Mouse (Mus musculus) limb, embryonic 15.5 days (tissue): ENCODE results near the gene Ttll3. TPM values are rescaled to one million over a fixed set of nuclear protein-coding genes. Genes with fewer than 3 reads are reported as not detected.

Experiments
- ATAC-seq: fragments of 200-750 bp; cut with Nextera tagmentation; 2 replicates; pipeline ENCODE4 v1.8.0; 2017; ENCODE audit warnings: low read depth, moderate TSS enrichment; ENCODE audit not compliant: insufficient number of reproducible peaks, low FRiP score, low TSS enrichment
- H3K27ac ChIP-seq: fragments of 300-500 bp; sonication (generic); 2 replicates; pipeline ENCODE4 v1.5.1; 2015; ENCODE audit warnings: moderate library complexity, mild to moderate bottlenecking, inconsistent platforms
- H3K27me3 ChIP-seq: fragments of 300-500 bp; sonication (generic); 2 replicates; pipeline ENCODE4 v1.6.1; 2015; ENCODE audit warnings: inconsistent platforms
- H3K36me3 ChIP-seq: fragments of 300-500 bp; sonication (generic); 2 replicates; pipeline ENCODE4 v1.6.1; 2015; ENCODE audit warnings: inconsistent platforms
- H3K4me1 ChIP-seq: fragments of 300-500 bp; sonication (generic); 2 replicates; pipeline ENCODE4 v1.6.1; 2015; ENCODE audit warnings: inconsistent platforms
- H3K4me2 ChIP-seq: fragments of 300-500 bp; sonication (generic); 2 replicates; pipeline ENCODE4 v1.6.1; 2015; ENCODE audit warnings: mild to moderate bottlenecking, inconsistent platforms
- H3K4me3 ChIP-seq: fragments of 300-500 bp; sonication (generic); 2 replicates; pipeline ENCODE4 v1.5.1; 2015; ENCODE audit warnings: mild to moderate bottlenecking, inconsistent platforms
- H3K9ac ChIP-seq: fragments of 300-500 bp; sonication (generic); 2 replicates; pipeline ENCODE4 v1.6.1; 2015; ENCODE audit warnings: inconsistent platforms
- H3K9me3 ChIP-seq: fragments of 300-500 bp; sonication (generic); 2 replicates; pipeline ENCODE4 v1.6.1; 2016; ENCODE audit warnings: inconsistent platforms
- WGBS: fragments of 180-500 bp; shearing (Covaris S2); methylation state at CpG from one replicate; pipeline ENCODE4 v1.1.7; 2015; 5-methylcytosine and 5-hydroxymethylcytosine counted together
- polyA plus RNA-seq: library from polyadenylated mRNA; unstranded; fragments of >200 nt; fragmentation: Nextera tagmentation; extraction: Ambion mirVana; gene quantifications from 2 replicates; pipeline ENCODE4 v1.2.1, GENCODE M21; 2015

The Ttll3 gene
- polyA plus RNA-seq, 1 experiment from 2014 or later = 4.4 TPM

GRCm38 (mm10) chr6:113442442-113443090, 53.5 kb downstream of the Ttll3 start, which contains the start of gene Jagn1:
Gene Jagn1, plus strand, starts transcription at chr6:113442569.
- no peaks in the 10 kb centered on the region for H3K9me3 ChIP-seq
- H3K4me2 ChIP-seq = peak within 1 kb of the TSS; percentile 75
- WGBS = under 1% methylated on average over 45 of the region's 45 CpGs
- peaks cover 14% of the 10 kb centered on the region for H3K36me3 ChIP-seq
- peak within 1 kb of the TSS; percentile 95 for H3K4me3 ChIP-seq
- peak within 1 kb of the TSS; percentile 78 for H3K27ac ChIP-seq
- no peaks in the 10 kb centered on the region for H3K27me3 ChIP-seq
- H3K4me1 ChIP-seq = peaks cover 11% of the 10 kb centered on the region
- peak; percentile 82 for ATAC-seq
- H3K9ac ChIP-seq = peak within 1 kb of the TSS; percentile 63

DNA sequence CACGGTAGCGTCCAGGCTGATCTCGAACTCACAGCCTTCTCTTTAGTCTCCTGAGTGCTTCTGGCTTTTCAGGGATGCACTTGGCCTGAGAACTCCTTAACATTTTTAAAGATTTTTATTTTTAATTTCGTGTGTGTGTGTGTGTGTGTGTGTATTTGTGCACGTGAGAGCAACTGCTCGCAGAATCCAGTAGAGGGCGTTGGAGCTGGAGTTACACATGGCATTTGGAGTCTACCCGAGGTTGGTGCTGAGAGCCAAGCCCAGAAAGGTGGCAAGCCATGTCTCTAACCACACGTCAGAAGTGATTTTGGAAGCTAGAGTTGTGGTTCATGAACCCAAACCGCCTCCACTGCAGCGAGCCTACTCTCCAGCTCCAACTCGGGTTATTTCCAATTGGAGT, 54.0 kb downstream of the Ttll3 start:
- 47% methylated on average over 12 of the region's 12 CpGs for WGBS
- H3K9me3 ChIP-seq = no peaks in the 10 kb centered on the region
- H3K4me2 ChIP-seq = peak overlapping the region; percentile 75
- no peak for ATAC-seq
- peaks cover 11% of the 10 kb centered on the region for H3K4me1 ChIP-seq
- H3K4me3 ChIP-seq = peak overlapping the region; percentile 95
- no peaks in the 10 kb centered on the region for H3K27me3 ChIP-seq
- H3K9ac ChIP-seq = peak overlapping the region; percentile 63
- H3K27ac ChIP-seq = no peak overlapping the region
- H3K36me3 ChIP-seq = peaks cover 19% of the 10 kb centered on the region

DNA sequence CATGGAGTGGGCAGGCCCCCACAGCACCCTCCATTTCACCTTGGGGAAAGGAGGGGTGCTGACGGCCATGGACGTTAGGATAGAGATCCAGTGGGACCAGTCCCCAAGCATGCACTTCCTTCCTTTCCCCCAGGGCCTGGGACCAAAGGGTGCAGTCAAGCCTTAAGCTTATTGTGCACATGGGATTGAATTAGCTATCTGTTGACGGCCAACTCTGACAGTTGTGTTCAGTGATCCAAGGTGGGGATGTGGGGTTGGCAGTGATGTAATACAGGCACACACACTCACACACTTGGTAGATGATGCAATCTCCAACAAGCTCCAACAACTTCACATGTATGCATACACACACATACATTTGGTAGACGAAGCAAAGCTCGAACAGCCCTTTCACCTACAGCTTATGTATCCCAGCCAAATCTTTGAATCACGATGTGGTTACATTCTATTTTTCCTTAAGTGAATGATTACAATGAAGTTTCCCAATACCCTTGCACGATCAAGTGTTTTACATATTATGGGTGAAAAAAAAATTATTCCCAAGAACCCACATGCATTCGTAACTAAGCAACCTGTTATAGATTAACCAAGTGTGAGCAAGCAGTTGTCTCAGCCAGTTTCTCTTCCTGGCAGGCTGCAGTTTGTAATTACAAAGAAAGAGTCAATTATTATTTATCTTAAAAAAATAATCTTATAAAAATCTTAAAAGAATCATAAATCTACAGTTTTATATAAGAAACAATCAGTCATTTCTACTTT, 55.3 kb downstream of the Ttll3 start:
- Histone ChIP-seq H3K27me3 (no peaks in the 10 kb centered on the region), H3K4me3 (no peak overlapping the region), H3K9ac (no peak overlapping the region), H3K4me2 (no peak overlapping the region), H3K36me3 (peaks cover 30% of the 10 kb centered on the region), H3K9me3 (no peaks in the 10 kb centered on the region), H3K4me1 (peaks cover 11% of the 10 kb centered on the region), H3K27ac (no peak overlapping the region)
- 77% methylated on average over 8 of the region's 8 CpGs for WGBS
- no peak for ATAC-seq

DNA sequence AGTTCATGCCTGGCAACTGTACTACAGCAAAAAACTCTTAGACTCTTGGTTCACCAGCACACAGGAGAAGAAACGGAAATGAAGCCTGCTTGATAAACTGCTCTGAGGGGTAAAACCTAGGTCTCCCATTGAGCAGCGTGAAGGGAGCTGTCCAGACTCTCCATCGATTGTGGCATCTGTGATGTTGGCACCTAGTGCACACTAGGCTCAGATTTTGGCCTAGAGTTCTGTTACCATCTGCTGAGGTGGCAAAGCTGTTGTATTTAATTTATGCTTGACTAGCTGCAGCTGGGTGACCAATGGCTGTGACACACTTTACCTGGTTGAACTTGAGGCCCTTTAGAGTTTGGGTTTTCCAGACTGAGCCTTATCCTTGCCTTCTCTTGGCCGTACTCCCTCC, 58.6 kb downstream of the Ttll3 start:
- Histone ChIP-seq H3K4me2 (no peak overlapping the region), H3K4me3 (no peak overlapping the region), H3K9me3 (no peaks in the 10 kb centered on the region)

GRCm38 (mm10) chr6:113451839-113452238, 62.8 kb downstream of the Ttll3 start:
- Histone ChIP-seq H3K27ac (peak overlapping the region; percentile 48; the same call in 1 of the 2 replicates), H3K36me3 (peaks cover 24% of the 10 kb centered on the region), H3K4me1 (peaks cover 12% of the 10 kb centered on the region; the same call in 1 of the 2 replicates), H3K9me3 (no peaks in the 10 kb centered on the region), H3K4me2 (no peak overlapping the region), H3K9ac (no peak overlapping the region), H3K27me3 (no peaks in the 10 kb centered on the region), H3K4me3 (no peak overlapping the region)
- peak; percentile 78 for ATAC-seq
- 52% methylated on average over 2 of the region's 2 CpGs for WGBS

More for the DNA sequence above, 58.6 kb downstream of the Ttll3 start:
- H3K27me3 ChIP-seq = no peaks in the 10 kb centered on the region
- H3K27ac ChIP-seq = no peak overlapping the region
- no peak overlapping the region for H3K9ac ChIP-seq
- H3K36me3 ChIP-seq = peaks cover 30% of the 10 kb centered on the region
- WGBS = 93% methylated on average over 4 of the region's 4 CpGs
- H3K4me1 ChIP-seq = peaks cover 19% of the 10 kb centered on the region
- no peak for ATAC-seq

- Histone ChIP-seq H3K27ac (no peak overlapping the region), H3K4me1 (peaks cover 15% of the 10 kb centered on the region; the same call in 1 of the 2 replicates), H3K9me3 (no peaks in the 10 kb centered on the region), H3K9ac (no peak overlapping the region), H3K4me2 (no peak overlapping the region), H3K4me3 (no peak overlapping the region), H3K27me3 (0 out of 2 replicates have a peak, but pooled peaks cover 4% of the 10 kb centered on the region), H3K36me3 (no peaks in the 10 kb centered on the region)
- 69% methylated on average over 5 of the region's 5 CpGs for WGBS
- no peak for ATAC-seq
Measured at GRCm38 (mm10) chr6:113455007-113455406, 65.9 kb downstream of the Ttll3 start.

- no peak within 1 kb of the TSS for H3K9ac ChIP-seq
Measured at GRCm38 (mm10) chr6:113457952-113458534, 69.0 kb downstream of the Ttll3 start, which contains the start of gene Il17re. Gene Il17re, plus strand, starts transcription at chr6:113458484.

GRCm38 (mm10) chr6:113458635-113459034, 69.6 kb downstream of the Ttll3 start:
- no peak overlapping the region for H3K27ac ChIP-seq
- no peak overlapping the region for H3K4me2 ChIP-seq
- H3K9me3 ChIP-seq = no peaks in the 10 kb centered on the region
- H3K4me1 ChIP-seq = 0 out of 2 replicates have a peak, but pooled peaks cover 2% of the 10 kb centered on the region
- H3K27me3 ChIP-seq = 0 out of 2 replicates have a peak, but pooled peaks cover 4% of the 10 kb centered on the region
- no peak overlapping the region for H3K9ac ChIP-seq
- WGBS = 46% methylated on average over 10 of the region's 10 CpGs
- ATAC-seq = no peak
- H3K36me3 ChIP-seq = no peaks in the 10 kb centered on the region
- no peak overlapping the region for H3K4me3 ChIP-seq

More at GRCm38 (mm10) chr6:113457952-113458534, 69.0 kb downstream of the Ttll3 start, which contains the start of gene Il17re:
- H3K27me3 ChIP-seq = 0 out of 2 replicates have a peak, but pooled peaks cover 4% of the 10 kb centered on the region
- ATAC-seq = no peak
- H3K27ac ChIP-seq = no peak within 1 kb of the TSS
- 0 out of 2 replicates have a peak, but pooled peaks cover 2% of the 10 kb centered on the region for H3K4me1 ChIP-seq
- no peak within 1 kb of the TSS for H3K4me3 ChIP-seq
- no peaks in the 10 kb centered on the region for H3K36me3 ChIP-seq
- 57% methylated on average over 10 of the region's 10 CpGs for WGBS
- no peak within 1 kb of the TSS for H3K4me2 ChIP-seq
- H3K9me3 ChIP-seq = no peaks in the 10 kb centered on the region

GRCm38 (mm10) chr6:113464040-113464439, 75.0 kb downstream of the Ttll3 start:
- H3K9ac ChIP-seq = no peak overlapping the region
- H3K4me2 ChIP-seq = no peak overlapping the region
- peaks cover 4% of the 10 kb centered on the region; the same call in 1 of the 2 replicates for H3K4me1 ChIP-seq
- no peak overlapping the region for H3K4me3 ChIP-seq
- H3K9me3 ChIP-seq = no peaks in the 10 kb centered on the region
- WGBS = 62% methylated on average over 7 of the region's 7 CpGs
- 0 out of 2 replicates have a peak, but pooled peaks cover 8% of the 10 kb centered on the region for H3K27me3 ChIP-seq
- no peak overlapping the region for H3K27ac ChIP-seq
- ATAC-seq = no peak
- H3K36me3 ChIP-seq = no peaks in the 10 kb centered on the region
